Mouse (Mus musculus): ENCODE measurements around the gene Zfp3. TPM values are rescaled to one million over a fixed set of nuclear protein-coding genes. Genes with fewer than 3 reads are reported as not detected.
A peak's percentile ranks its signal among the peaks of the same experiment; 100 is the strongest.
"Not testable (repeated sequence)": the region's sequence is repeated elsewhere in the genome, so short reads cannot be mapped to it uniquely, and the experiment has no call there.

Gene Zfp3
- total RNA-seq, 1 experiment: 2.1 TPM

- DNase-seq (ENCODE audit: low read depth, low spot score): no peak
- in situ Hi-C loops (cut with MboI; ENCODE audit: low sequenced_read_pairs in 2 of 2, unreplicated experiment in 2 of 2): no loop called here
- no peak overlapping the region for H3K27ac ChIP-seq (ENCODE audit: insufficient read depth, low read depth, low read length, poor library complexity, severe bottlenecking)
- H3K9ac ChIP-seq (ENCODE audit: insufficient read depth, low read depth, low read length, poor library complexity, severe bottlenecking): 0 out of 2 replicates have a peak overlapping the region, but pooled peaks have one; percentile 38
- H3K4me3 ChIP-seq (ENCODE audit: insufficient read depth in 1 of 2, low read depth in 1 of 2, low read length in 2 of 2, poor library complexity in 1 of 2, severe bottlenecking in 1 of 2): no peak overlapping the region; a peak in 1 of 4 replicates
- no peak for TF ChIP-seq HCFC1 (IDR thresholded peaks at IDR 0.05; ENCODE audit: borderline replicate concordance, insufficient read depth, low read length)
- peak; percentile 89 for TF ChIP-seq ZC3H11A (IDR thresholded peaks at IDR 0.05; ENCODE audit: borderline replicate concordance, low read depth, low read length)
- TF ChIP-seq MAFK (IDR thresholded peaks at IDR 0.05; ENCODE audit: insufficient read depth, low read depth, low read length): no peak
- TF ChIP-seq ZNF384 (IDR thresholded peaks at IDR 0.05; ENCODE audit: low read depth, low read length): no peak
- peaks cover 3 to 6% of the 10 kb centered on the region in 2 experiments; a peak in 1 of 4 replicates for H3K4me1 ChIP-seq (ENCODE audit: control insufficient read depth in 2 of 2, insufficient read depth in 2 of 2, low read length in 2 of 2, poor library complexity in 1 of 2)
- H3K9me3 ChIP-seq (ENCODE audit: control insufficient read depth, insufficient read depth, low read depth, low read length): no peaks in the 10 kb centered on the region
- no peaks in the 10 kb centered on the region for H3K36me3 ChIP-seq (ENCODE audit: control insufficient read depth, insufficient read depth, low read length, poor library complexity, severe bottlenecking)
Observed at GRCm38 (mm10) chr11:70776830-70777571, 13.0 kb downstream of the Zfp3 start.

GRCm38 (mm10) chr11:70777634-70778033, 13.6 kb downstream of the Zfp3 start:
- H3K36me3 ChIP-seq (ENCODE audit: control insufficient read depth, insufficient read depth, low read length, poor library complexity, severe bottlenecking): no peaks in the 10 kb centered on the region
- DNase-seq (ENCODE audit: low read depth, low spot score): no peak
- no peak overlapping the region for H3K27ac ChIP-seq (ENCODE audit: insufficient read depth, low read depth, low read length, poor library complexity, severe bottlenecking)
- H3K4me3 ChIP-seq (ENCODE audit: insufficient read depth in 1 of 2, low read depth in 1 of 2, low read length in 2 of 2, poor library complexity in 1 of 2, severe bottlenecking in 1 of 2): no peak overlapping the region
- H3K9ac ChIP-seq (ENCODE audit: insufficient read depth, low read depth, low read length, poor library complexity, severe bottlenecking): no peak overlapping the region
- no peaks in the 10 kb centered on the region for H3K9me3 ChIP-seq (ENCODE audit: control insufficient read depth, insufficient read depth, low read depth, low read length)
- in situ Hi-C loops (cut with MboI; ENCODE audit: low sequenced_read_pairs in 2 of 2, unreplicated experiment in 2 of 2): no loop called here
- peaks cover 3 to 6% of the 10 kb centered on the region in 2 experiments; a peak in 1 of 4 replicates for H3K4me1 ChIP-seq (ENCODE audit: control insufficient read depth in 2 of 2, insufficient read depth in 2 of 2, low read length in 2 of 2, poor library complexity in 1 of 2)
- no peak for TF ChIP-seq HCFC1 (IDR thresholded peaks at IDR 0.05; ENCODE audit: borderline replicate concordance, insufficient read depth, low read length)
- no peak for TF ChIP-seq CHD2 (IDR thresholded peaks at IDR 0.05; ENCODE audit: low read depth, low read length)
- TF ChIP-seq ZC3H11A (IDR thresholded peaks at IDR 0.05; ENCODE audit: borderline replicate concordance, low read depth, low read length): no peak
- TF ChIP-seq MAFK (IDR thresholded peaks at IDR 0.05; ENCODE audit: insufficient read depth, low read depth, low read length): no peak
- no peak for TF ChIP-seq ZNF384 (IDR thresholded peaks at IDR 0.05; ENCODE audit: low read depth, low read length)

GRCm38 (mm10) chr11:70778058-70778457, 14.0 kb downstream of the Zfp3 start:
- 0 out of 2 replicates have a peak, but pooled peaks have one; percentile 26 for TF ChIP-seq ZNF384 (IDR thresholded peaks at IDR 0.05; ENCODE audit: low read depth, low read length)
- in situ Hi-C loops (cut with MboI; ENCODE audit: low sequenced_read_pairs in 2 of 2, unreplicated experiment in 2 of 2); H3K4me3 ChIP-seq (ENCODE audit: insufficient read depth in 1 of 2, low read depth in 1 of 2, low read length in 2 of 2, poor library complexity in 1 of 2, severe bottlenecking in 1 of 2): not testable (repeated sequence)

GRCm38 (mm10) chr11:70785908-70786307, 21.9 kb downstream of the Zfp3 start:
- Histone ChIP-seq H3K9ac (ENCODE audit: insufficient read depth, low read depth, low read length, poor library complexity, severe bottlenecking) (no peak overlapping the region), H3K9me3 (ENCODE audit: control insufficient read depth, insufficient read depth, low read depth, low read length) (no peaks in the 10 kb centered on the region), H3K36me3 (ENCODE audit: control insufficient read depth, insufficient read depth, low read length, poor library complexity, severe bottlenecking) (no peaks in the 10 kb centered on the region), H3K4me3 (ENCODE audit: insufficient read depth in 1 of 2, low read depth in 1 of 2, low read length in 2 of 2, poor library complexity in 1 of 2, severe bottlenecking in 1 of 2) (no peak overlapping the region), H3K4me1 (ENCODE audit: control insufficient read depth in 2 of 2, insufficient read depth in 2 of 2, low read length in 2 of 2, poor library complexity in 1 of 2) (no peaks in the 10 kb centered on the region; a peak in 1 of 4 replicates), H3K27ac (ENCODE audit: insufficient read depth, low read depth, low read length, poor library complexity, severe bottlenecking) (no peak overlapping the region)
- in situ Hi-C loops (cut with MboI; ENCODE audit: low sequenced_read_pairs in 2 of 2, unreplicated experiment in 2 of 2): no loop called here
- DNase-seq (ENCODE audit: low read depth, low spot score): no peak
- no peak for TF ChIP-seq HCFC1 (IDR thresholded peaks at IDR 0.05; ENCODE audit: borderline replicate concordance, insufficient read depth, low read length)
- TF ChIP-seq CHD2 (IDR thresholded peaks at IDR 0.05; ENCODE audit: low read depth, low read length): no peak
- TF ChIP-seq ZNF384 (IDR thresholded peaks at IDR 0.05; ENCODE audit: low read depth, low read length): no peak
- TF ChIP-seq ZC3H11A (IDR thresholded peaks at IDR 0.05; ENCODE audit: borderline replicate concordance, low read depth, low read length): no peak
- TF ChIP-seq MAFK (IDR thresholded peaks at IDR 0.05; ENCODE audit: insufficient read depth, low read depth, low read length): no peak

More at GRCm38 (mm10) chr11:70778058-70778457, 14.0 kb downstream of the Zfp3 start:
- H3K27ac ChIP-seq (ENCODE audit: insufficient read depth, low read depth, low read length, poor library complexity, severe bottlenecking); H3K9me3 ChIP-seq (ENCODE audit: control insufficient read depth, insufficient read depth, low read depth, low read length); H3K36me3 ChIP-seq (ENCODE audit: control insufficient read depth, insufficient read depth, low read length, poor library complexity, severe bottlenecking); H3K9ac ChIP-seq (ENCODE audit: insufficient read depth, low read depth, low read length, poor library complexity, severe bottlenecking); H3K4me1 ChIP-seq (ENCODE audit: control insufficient read depth in 2 of 2, insufficient read depth in 2 of 2, low read length in 2 of 2, poor library complexity in 1 of 2); DNase-seq (ENCODE audit: low read depth, low spot score): not testable (repeated sequence)
